Mouse (Mus musculus): ENCODE measurements at regions not wholly inside any gene's neighbourhood (a gene's known extent, or its start where the extent isn't known, plus 50 kb on each side); places are given as distances from the start of the nearest gene placed in this dataset.
A peak's percentile ranks its signal among the peaks of the same experiment; 100 is the strongest.

GRCm38 (mm10) chr6:51361611-51362180 is 70.8 kb upstream of the Nfe2l3 start:
- DNase-seq = no peak

GRCm38 (mm10) chr6:51362475-51363226 is 69.8 kb upstream of the Nfe2l3 start:
- peak; percentile 56 for DNase-seq

DNA sequence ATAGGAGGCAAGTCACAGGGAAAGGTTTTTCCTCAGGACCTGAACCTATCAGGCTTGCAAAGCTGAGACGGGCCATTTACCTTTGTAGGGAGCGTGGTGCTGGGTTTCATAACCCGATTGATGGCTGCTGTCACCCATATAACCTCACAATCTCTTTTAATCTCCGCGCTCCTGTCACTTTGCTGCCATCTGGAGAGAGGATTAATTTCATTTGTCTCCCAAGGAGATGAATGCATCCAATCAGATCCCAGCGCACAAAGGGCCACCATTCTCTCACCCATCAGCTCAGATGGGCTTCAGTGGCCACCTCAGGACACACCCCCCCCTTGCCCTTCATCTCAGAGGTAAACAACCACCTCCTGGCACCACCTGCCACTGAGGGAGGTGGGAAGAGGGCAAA is 67.7 kb upstream of the Nfe2l3 start:
- DNase-seq = no peak

- DNase-seq = no peak
Measured at GRCm38 (mm10) chr6:51369771-51370170, 62.7 kb upstream of the Nfe2l3 start.

DNA sequence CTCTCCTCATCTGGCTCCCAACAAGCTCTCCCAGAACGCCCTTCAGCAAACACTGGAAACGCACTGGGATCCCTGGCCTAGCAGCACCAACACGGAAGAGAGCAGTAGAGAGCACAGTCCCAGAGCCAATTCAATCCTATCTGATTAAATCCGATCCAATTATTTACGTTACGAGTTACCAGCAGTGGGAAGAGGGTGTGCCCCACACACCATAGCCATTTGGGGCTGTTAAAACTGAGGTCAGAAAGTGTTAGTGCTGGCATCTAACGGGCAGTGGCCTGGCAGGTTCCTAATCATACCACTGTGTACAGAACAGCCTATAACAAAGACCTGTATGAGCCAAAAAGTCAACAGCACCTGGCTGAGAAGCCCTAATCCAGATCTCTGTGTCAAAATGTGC is 60.1 kb upstream of the Nfe2l3 start:
- DNase-seq = no peak

DNA sequence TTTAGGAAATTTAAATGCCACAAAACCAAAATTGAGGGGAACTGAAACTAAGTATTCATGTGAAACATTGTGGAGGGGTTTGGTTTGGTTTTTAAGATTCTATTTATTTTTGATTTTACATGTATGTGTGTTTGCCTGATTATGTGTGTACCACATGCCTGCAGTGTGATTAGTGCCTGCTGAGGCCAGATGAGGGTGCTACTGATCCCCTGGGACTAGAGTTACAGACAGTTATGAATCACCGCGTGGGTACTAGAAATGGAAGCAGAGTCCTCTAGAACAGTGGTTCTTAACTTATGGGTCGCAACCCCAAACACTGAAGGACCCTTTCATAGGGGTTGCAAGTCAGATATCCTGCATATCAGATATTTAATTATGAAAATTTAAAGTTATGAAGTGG is 54.0 kb upstream of the Nfe2l3 start:
- no peak for DNase-seq

DNA sequence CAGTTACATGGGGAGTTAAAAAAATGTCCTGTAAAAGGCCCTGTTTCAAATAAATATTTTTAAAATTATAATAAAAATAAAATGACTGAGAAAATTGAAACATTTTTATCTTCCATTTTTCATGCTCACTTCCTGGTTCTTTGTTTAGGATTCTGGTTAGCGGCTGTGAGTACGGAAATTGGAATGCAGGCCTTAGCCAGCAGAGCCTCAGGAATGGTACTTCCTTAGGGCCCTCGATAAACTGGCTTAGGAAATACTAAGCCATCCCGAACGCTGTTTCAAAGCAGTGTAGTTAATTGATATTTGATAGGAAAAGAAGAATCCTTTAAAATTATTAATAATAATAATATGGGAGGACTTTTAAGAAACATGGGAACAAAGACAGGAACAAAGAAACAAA is 53.4 kb upstream of the Nfe2l3 start:
- DNase-seq = no peak

DNA sequence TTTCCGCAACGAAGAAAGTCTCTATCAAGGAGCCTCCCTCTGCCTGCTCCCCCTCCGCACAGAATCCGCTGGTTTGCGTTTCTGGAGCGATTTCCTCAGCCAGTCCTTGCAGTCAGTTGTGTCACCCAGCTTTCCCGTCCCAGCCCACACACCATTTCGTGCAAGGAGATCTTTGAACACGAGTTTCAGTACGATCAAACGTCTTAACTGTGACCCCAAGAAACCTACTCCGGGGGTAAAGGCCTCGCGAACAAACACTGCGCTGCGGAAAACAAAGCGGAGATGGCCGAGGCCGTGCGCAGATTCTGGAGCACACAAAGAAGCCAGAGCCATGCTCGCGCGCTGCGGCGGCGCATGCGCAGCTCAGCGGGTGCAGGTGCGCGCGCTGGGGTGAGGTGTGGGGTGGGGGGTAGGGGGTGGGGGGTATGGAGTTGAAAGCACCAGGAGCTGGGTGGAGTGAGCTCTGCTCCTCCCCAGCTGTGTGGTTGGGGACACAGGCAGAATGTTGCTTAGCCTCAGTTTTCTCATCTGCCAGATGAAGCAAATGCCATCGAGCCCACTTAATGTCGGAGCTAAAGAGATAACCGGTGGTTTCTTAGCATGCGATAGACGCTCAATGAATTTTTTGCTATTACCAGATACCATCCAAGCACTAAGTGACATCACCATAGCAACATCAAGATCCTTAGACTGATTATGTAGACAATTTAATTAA is 52.8 kb upstream of the Nfe2l3 start:
- DNase-seq = peak; percentile 9

- DNase-seq = no peak
Measured at GRCm38 (mm10) chr6:51380275-51380575, 52.2 kb upstream of the Nfe2l3 start.

- no peak for DNase-seq
Measured at GRCm38 (mm10) chr6:51381465-51381864, 51.0 kb upstream of the Nfe2l3 start.

Small RNAs in the stretch of these regions (microRNA-seq; reads per million reads assigned to microRNA genes)
- gene Mir148a = 112 to 242 reads per million in 2 experiments

All from adrenal gland, adult 8-10 months (tissue).